Mouse (Mus musculus) Patski (cell line): ENCODE results near the gene Dnajb8. TPM values are rescaled to one million over a fixed set of nuclear protein-coding genes. Genes with fewer than 3 reads are reported as not detected.

Source experiments
- ATAC-seq: fragments of 100-300 bp; one replicate; pipeline ENCODE4 v1.8.0; 2021
- CTCF ChIA-PET: fragments of 350-600 bp; sonication (Branson Sonifier 250); formaldehyde crosslinking; loops from one replicate; lab custom pipeline; 2022; ENCODE audit warnings: inconsistent platforms; lab: Charles Lee
- POLR2A ChIA-PET: fragments of 350-600 bp; sonication (Branson Sonifier 250); formaldehyde crosslinking; loops from one replicate; lab custom pipeline; 2022; ENCODE audit warnings: antibody characterized with exemption, inconsistent platforms; lab: Charles Lee
- DNase-seq: peaks from one replicate; pipeline ENCODE4 v3.0.0-alpha.2; 2011; ENCODE audit warnings: low read depth, low spot score
- H3K27me3 ChIP-seq: fragments of 371-371 bp; one replicate; pipeline ENCODE4 v1.5.1; 2021
- CTCF ChIP-seq: fragments of 100-300 bp; IDR thresholded peaks from one replicate; pipeline ENCODE4 v1.5.1; 2021
- in situ Hi-C: fragments of 300-500 bp; cut with MboI; formaldehyde crosslinking; loops from 3 replicates; pipeline ENCODE4 v1.11.1; 2018; ENCODE audit warnings: low pct_unique_long_range_greater_than_20kb, mixed read lengths
- polyA plus RNA-seq: library from polyadenylated mRNA; unstranded; gene quantifications from one replicate; pipeline ENCODE4 v1.2.3, GENCODE M21; 2021

Gene Dnajb8
- polyA plus RNA-seq, 1 experiment from 2014 or later: not detected

- DNase-seq (no peak), ATAC-seq (no peak)
- TF ChIP-seq CTCF: no peak
- ChIA-PET POLR2A (no interaction called here), CTCF (interaction anchor here (1.8 kb wide), 1 partner anchor 49 kb away, joined by 8 read pairs; no protein-coding TSS in a partner anchor)
- in situ Hi-C loops: loop anchor here (5.0 to 25.0 kb wide), 2 partner anchors 240 to 670 kb away; no protein-coding TSS in a partner anchor
- H3K27me3 ChIP-seq: no peaks in the 10 kb centered on the region
Observed at GRCm38 (mm10) chr6:88192756-88193155, 29.3 kb upstream of the Dnajb8 start.

- ChIA-PET CTCF (interaction anchor here (1.0 to 1.8 kb wide), 4 partner anchors 48 to 307 kb away, joined by 3 to 8 read pairs (median 4); no protein-coding TSS in a partner anchor), POLR2A (interaction anchor here (0.6 to 1.5 kb wide), 3 partner anchors 48 to 127 kb away, joined by 4 to 7 read pairs (median 4); no protein-coding TSS in a partner anchor)
- DNase-seq: peak; percentile 22
- no peak for TF ChIP-seq CTCF
- in situ Hi-C loops: loop anchor here (5.0 to 25.0 kb wide), 2 partner anchors 239 to 669 kb away; no protein-coding TSS in a partner anchor
- peak; percentile 41 for ATAC-seq
- H3K27me3 ChIP-seq: no peaks in the 10 kb centered on the region
Observed at GRCm38 (mm10) chr6:88193433-88194052, 28.5 kb upstream of the Dnajb8 start, which contains the start of gene Gata2. Gene Gata2, plus strand, starts transcription at chr6:88193891.

GRCm38 (mm10) chr6:88194053-88194977 is 27.8 kb upstream of the Dnajb8 start:
- no peak for DNase-seq
- no peak for ATAC-seq
- H3K27me3 ChIP-seq: no peaks in the 10 kb centered on the region
- ChIA-PET POLR2A (interaction anchor here (0.6 to 1.5 kb wide), 3 partner anchors 47 to 127 kb away, joined by 4 to 7 read pairs (median 4); no protein-coding TSS in a partner anchor), CTCF (interaction anchor here (1.0 to 1.8 kb wide), 5 partner anchors 48 to 306 kb away, joined by 3 to 8 read pairs (median 4); no protein-coding TSS in a partner anchor)
- no peak for TF ChIP-seq CTCF
- in situ Hi-C loops: loop anchor here (5.0 to 25.0 kb wide), 2 partner anchors 238 to 668 kb away; no protein-coding TSS in a partner anchor

GRCm38 (mm10) chr6:88194978-88195325 is 27.1 kb upstream of the Dnajb8 start:
- POLR2A ChIA-PET: no interaction called here
- no peak for TF ChIP-seq CTCF
- H3K27me3 ChIP-seq: no peaks in the 10 kb centered on the region
- ATAC-seq (no peak), DNase-seq (no peak)
- CTCF ChIA-PET: interaction anchor here (1.7 kb wide), 1 partner anchor 47 kb away, joined by 5 read pairs; no protein-coding TSS in a partner anchor
- in situ Hi-C loops: loop anchor here (5.0 to 25.0 kb wide), 2 partner anchors 237 to 667 kb away; no protein-coding TSS in a partner anchor

- ChIA-PET POLR2A (no interaction called here), CTCF (interaction anchor here (1.7 kb wide), 1 partner anchor 46 kb away, joined by 5 read pairs; no protein-coding TSS in a partner anchor)
- no peaks in the 10 kb centered on the region for H3K27me3 ChIP-seq
- ATAC-seq: no peak
- DNase-seq: no peak
- TF ChIP-seq CTCF: no peak
- in situ Hi-C loops: loop anchor here (25.0 kb wide), 1 partner anchor 666 kb away; no protein-coding TSS in a partner anchor
Observed at GRCm38 (mm10) chr6:88196054-88196732, 25.9 kb upstream of the Dnajb8 start.

- POLR2A ChIA-PET: no interaction called here
Observed at GRCm38 (mm10) chr6:88196733-88197312, 25.2 kb upstream of the Dnajb8 start.

GRCm38 (mm10) chr6:88197313-88198069 is 24.6 kb upstream of the Dnajb8 start:
- TF ChIP-seq CTCF: no peak
- in situ Hi-C loops: loop anchor here (25.0 kb wide), 1 partner anchor 665 kb away; no protein-coding TSS in a partner anchor
- ATAC-seq (no peak), DNase-seq (no peak)
- CTCF ChIA-PET: interaction anchor here (1.1 kb wide), 1 partner anchor 74 kb away, joined by 3 read pairs; no protein-coding TSS in a partner anchor
- POLR2A ChIA-PET: interaction anchor here (1.1 kb wide), 1 partner anchor 82 kb away, joined by 3 read pairs; no protein-coding TSS in a partner anchor
- H3K27me3 ChIP-seq: no peaks in the 10 kb centered on the region

More at GRCm38 (mm10) chr6:88196733-88197312, 25.2 kb upstream of the Dnajb8 start:
- no peak for TF ChIP-seq CTCF
- CTCF ChIA-PET: no interaction called here
- in situ Hi-C loops: loop anchor here (25.0 kb wide), 1 partner anchor 665 kb away; no protein-coding TSS in a partner anchor
- no peak for ATAC-seq
- no peaks in the 10 kb centered on the region for H3K27me3 ChIP-seq
- DNase-seq: no peak

- no peaks in the 10 kb centered on the region for H3K27me3 ChIP-seq
- POLR2A ChIA-PET: interaction anchor here (1.1 kb wide), 1 partner anchor 81 kb away, joined by 3 read pairs; no protein-coding TSS in a partner anchor
- TF ChIP-seq CTCF: no peak
- ATAC-seq (peak; percentile 72), DNase-seq (peak; percentile 12)
- in situ Hi-C loops: loop anchor here (25.0 kb wide), 1 partner anchor 664 kb away; no protein-coding TSS in a partner anchor
- CTCF ChIA-PET: interaction anchor here (1.1 kb wide), 1 partner anchor 75 kb away, joined by 3 read pairs; no protein-coding TSS in a partner anchor
Observed at GRCm38 (mm10) chr6:88198070-88198940, 23.8 kb upstream of the Dnajb8 start.
